Mouse (Mus musculus): ENCODE data around the gene Trpm3.

Trpm3 gene

DNA sequence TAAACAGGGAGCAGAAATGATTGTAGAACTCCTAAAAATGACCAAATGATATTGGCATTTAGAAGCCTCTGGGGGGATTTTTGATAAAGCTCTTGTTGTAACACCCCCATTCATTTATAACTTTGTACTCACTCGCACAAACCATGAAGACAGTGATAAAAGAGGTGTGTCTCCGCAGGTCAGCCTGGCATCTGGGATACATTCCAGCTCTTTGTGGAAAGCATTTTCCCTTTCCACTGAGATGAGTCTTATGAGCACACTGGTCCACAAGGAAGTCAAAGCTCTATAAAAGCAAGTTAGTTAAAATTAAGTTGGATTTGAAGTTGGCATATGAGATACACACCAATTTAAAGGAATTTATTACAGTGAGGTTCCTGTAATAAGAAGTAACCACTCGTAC lies 600.4 kb downstream of the Trpm3 start:
- DNase-seq (ENCODE audit: low spot score in 2 of 2): no peak

DNA sequence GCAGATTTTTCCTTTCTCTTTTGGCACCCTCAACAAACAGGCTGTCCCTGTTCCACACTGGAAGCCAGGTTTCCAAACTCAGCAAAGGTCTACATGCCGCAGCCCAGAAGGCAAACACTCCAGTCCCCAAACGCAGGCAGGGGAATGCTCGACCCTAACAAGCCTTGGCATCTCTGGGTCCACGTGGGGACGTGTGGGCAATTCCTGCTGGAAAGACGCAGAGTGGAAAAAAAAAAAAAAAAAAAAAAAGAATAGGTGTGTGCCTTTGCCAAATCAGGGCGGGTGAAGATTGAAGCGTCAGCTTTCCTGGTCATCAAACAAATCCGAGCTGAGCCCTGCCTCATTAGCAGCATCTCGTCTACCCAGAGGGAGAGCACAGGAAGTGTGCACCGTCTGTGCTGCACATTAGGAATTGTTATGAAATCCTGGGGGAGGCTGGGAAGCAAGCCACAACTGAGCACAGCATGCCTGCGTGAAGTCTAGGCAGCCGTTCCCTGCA lies 614.5 kb downstream of the Trpm3 start:
- peak; percentile 51 to 56 for DNase-seq (ENCODE audit: low spot score in 2 of 2)

DNA sequence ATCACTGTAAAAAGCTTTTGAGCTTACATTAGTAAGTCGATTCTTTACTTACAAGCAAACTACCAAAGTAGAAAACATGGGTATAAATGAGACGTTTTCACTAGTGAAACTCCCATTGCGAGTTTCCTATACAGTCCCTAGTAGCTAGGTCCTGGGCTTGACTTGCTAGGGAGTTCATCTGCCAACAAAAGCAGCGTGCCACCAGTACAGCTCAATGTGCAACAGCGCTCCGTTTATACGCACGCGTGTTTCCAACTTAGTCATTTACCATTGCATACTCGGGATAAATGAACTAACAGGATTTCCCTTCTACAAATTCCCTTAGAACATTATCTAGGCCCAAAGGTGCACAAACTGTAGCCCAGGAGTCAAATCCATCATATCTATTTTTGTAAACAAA lies 615.2 kb downstream of the Trpm3 start:
- DNase-seq (ENCODE audit: low spot score in 2 of 2): peak in 1 of 2 experiments; percentile 26

DNA sequence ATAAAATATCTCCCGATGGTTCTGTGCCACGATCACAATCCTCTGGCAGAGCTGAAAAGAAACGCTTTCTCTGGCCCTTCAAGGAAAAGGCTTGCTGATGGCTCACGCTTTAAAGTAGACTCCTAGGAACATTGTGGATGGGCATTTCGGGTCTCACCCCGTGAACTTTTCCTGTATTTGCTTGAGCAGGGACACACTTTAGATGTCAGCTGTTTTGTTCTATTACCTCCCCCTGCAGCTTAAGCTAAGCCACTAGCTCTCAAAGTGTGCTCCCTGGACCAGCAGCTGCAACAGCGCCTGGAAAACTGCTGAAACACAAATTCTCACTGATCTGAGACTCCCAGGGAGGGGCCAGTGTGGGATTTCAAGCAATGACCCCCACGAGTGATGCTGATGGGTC lies 615.7 kb downstream of the Trpm3 start:
- no peak for DNase-seq (ENCODE audit: low spot score in 2 of 2)

DNA sequence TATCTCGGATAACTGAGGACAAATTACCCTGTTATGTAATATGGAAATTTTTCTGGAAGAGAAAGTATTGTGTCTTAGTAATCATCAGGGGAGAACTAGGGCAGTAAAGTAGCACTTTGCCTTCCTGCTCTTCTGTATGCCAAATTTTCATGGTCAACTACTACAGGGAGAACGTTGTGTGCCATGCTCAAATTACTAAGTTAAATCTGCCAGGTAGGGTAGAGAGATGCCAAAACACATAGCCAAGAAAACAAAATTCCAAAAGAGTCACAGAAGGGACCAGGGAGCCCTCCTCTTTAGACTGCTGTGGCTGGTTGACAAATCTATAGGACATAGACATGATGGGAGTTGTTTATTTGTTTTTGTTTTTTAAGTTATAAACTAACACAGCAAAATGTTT lies 619.6 kb downstream of the Trpm3 start:
- DNase-seq (ENCODE audit: low spot score in 2 of 2): no peak

DNA sequence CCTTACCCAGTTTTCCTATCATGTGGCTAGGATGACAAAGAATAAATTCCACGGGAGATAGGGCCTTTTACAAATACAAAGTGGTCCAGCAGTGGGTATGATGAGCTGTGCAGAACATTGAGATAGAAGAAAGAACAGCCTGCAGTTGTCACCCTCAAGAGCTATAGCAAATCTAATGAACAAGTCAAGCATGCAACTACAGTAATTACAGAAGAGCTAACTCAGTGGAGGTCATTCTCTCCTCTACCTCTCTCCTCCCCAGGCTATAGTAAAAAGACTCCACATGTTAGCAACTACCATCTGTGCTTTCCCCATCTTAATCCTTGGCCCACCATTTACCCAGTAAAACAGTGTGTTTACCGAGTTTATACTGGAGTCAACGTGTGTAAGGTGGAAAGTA lies 629.4 kb downstream of the Trpm3 start:
- no peak for DNase-seq (ENCODE audit: low spot score in 2 of 2)

DNA sequence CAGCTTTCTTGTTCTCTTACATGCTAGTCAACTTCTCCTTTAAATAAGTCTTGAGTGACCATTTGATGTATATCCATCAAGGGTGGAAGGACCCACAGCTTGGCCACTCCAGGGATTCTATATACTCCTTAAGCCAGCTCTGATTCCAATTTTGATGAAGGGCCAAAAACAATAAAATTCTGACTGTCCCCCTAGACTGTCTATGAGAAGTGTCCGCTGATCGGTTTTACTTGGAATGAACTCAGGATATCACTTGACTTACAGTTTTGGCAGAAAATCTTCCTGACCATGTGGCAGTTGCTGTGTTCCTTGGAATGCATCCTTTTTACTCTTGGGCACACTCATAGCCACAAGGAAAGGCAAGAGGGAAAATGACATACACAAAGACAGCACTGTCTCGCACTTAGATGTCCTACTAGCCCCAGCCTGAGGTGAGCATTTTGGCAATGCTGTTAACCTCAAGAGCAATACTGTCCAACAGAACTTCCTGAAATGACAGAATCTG lies 636.4 kb downstream of the Trpm3 start:
- no peak for DNase-seq (ENCODE audit: low spot score in 2 of 2)

DNA sequence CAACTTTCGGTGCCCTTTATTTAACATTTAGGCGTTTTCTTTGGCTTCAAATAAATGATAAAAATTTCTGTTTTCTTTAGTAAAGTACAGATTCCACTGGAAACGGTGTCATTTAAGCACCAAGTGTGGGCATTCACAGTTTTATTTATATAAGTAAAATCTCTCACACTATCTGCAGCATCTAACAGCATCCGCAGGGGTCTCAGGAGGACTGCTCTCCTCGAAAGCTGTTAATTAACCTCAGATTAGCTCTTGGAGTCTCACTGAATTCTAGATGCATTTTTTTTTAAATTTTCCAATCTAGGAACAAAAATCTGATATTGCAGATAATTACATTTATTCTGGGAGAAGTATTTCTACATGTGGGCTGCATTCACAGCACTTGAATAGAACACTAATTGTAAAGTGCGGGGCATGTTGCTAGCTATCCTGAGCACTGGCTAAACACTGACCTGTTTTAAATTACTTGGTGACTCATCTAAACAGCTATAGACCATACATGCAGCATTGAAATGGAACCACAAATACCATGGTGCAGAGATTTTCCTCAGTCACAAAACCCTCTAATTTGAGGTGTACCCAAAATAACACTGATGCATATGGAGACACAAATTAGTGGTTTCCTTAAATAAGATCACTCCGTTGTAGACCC lies 641.5 kb downstream of the Trpm3 start:
- peak in 1 of 2 experiments; percentile 26 for DNase-seq (ENCODE audit: low spot score in 2 of 2)

DNA sequence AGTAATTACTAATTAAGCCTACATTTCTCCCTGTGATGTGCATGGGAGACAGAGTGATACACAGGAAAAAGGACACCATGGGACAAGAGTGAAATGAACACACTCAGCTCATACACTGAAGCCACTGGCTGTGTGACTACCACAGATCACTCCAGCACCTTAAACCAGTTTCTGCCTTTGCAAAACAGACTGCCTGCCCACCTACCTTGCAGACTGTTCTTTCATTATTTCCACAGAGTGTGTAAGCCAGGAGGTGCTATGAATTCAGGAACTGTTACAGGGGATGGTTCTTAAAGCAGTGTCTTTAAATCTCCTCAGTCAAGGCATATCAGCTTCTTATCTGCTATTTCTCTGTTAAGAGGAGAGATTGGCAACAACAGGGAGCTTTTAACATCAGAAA lies 642.7 kb downstream of the Trpm3 start:
- peak in 1 of 2 experiments; percentile 15 for DNase-seq (ENCODE audit: low spot score in 2 of 2)

DNA sequence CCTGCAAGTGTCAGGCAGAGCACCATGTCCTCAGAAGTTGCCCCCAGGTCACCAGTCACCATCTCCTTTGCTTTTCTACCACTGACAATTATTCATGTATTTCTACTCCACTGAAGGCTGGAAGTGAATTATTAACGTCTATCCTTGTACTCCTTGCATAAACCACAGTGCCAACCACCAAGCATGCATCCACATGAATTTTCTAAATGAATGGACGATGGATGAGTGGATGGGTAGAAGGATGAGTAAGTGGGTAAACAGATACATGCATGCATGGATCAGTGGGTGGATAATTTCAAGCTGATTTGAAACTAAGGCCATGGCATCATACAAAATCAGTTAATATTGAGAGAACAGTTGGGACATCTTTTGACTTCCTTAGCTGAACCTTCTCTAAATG lies 644.9 kb downstream of the Trpm3 start:
- no peak for DNase-seq (ENCODE audit: low spot score in 2 of 2)

DNA sequence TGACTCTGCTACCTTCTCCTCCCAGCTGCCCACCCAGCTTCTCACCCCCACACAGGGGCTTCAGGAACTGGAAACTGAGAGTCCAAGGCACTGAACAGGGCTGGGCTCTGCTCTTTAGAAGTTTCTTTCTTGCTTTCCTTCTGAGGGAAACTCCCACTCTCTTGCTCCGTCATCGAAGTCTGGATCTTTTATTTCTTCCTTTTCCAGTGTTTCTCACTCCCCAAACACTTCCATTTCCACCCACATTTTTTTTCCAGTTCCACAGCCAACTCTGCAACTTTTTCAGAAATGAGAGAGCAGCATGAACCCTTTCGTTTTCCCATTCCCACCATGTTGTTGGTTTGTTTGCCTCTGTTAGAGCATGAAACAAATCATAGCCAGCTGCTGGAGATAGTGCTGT lies 650.9 kb downstream of the Trpm3 start:
- DNase-seq (ENCODE audit: low spot score in 2 of 2): no peak

DNA sequence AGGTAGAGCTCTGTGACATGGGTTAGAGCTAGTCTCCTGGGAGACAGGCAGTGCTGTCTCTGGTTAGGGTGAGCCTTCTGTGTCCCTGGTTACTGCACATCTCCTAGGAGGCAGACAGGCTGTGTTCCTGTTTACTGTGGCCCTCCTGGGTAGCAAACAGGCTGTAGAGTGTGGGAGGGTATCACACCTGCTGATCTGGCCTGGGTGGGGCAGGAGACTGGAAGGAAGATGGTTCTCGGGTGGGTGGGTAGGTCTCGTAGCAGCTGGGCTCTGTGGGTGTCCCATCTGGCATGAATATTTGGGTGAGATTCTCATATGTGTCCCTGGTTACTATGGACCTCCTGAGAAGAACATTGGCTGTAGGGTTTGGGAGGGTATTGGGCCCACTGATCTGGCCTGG lies 658.1 kb downstream of the Trpm3 start:
- DNase-seq (ENCODE audit: low spot score in 2 of 2): no peak

DNA sequence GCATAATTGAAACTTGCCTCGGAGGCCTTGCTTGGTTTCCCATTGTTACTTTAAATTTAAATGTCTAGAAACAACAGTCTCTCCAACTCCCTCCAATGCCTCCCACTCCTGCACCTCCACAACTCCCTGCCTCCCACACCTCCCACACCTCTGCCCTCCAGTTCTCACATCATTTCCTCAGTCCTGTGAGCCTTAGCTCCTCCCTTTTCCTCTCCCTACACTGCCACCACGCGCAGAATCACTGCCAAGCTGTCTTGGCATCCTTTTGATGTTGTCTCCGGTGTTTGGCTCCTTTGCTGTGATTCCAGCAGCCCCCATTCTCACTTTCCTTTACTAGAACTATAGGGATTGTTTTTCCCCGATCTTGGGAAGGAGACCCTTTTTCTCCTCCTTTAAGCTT lies 661.6 kb downstream of the Trpm3 start:
- no peak for DNase-seq (ENCODE audit: low spot score in 2 of 2)

DNA sequence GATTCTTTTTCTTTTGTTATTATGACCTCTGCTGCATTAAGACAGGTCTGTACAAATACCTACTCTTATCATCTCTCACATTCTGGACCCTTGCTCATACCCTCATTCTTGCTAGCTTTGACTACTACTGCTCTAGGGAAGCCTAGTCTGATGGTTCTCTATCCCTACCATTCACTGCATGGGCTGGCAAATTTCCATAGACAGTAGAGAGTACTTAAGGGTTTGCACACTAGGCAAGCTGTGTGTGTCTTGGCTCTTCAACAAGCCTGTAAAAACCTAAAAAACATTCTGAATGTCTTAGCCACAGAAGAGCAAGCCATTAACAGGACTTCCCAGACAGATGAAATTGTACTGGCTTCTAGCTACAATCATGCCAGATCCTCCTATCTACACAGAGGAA lies 664.5 kb downstream of the Trpm3 start:
- DNase-seq (ENCODE audit: low spot score in 2 of 2): no peak

DNA sequence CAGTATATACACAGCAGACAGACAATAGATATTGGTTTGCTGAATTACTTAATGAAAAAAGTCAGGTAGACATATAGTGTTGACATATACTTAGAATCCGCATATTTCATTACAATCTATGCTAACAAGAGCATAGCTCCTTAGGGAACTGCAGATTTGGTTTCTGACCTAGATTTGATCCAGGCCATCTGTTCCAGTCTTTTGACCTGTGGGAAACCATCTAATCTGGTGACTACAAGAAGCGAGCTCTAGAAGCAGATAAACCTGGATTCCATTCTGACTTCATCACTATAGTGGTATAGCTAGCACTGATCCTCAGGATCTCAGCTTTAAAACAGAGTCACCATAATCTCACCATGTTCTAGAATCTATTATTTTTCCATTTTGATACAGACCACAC lies 665.5 kb downstream of the Trpm3 start:
- DNase-seq (ENCODE audit: low spot score in 2 of 2): no peak

DNA sequence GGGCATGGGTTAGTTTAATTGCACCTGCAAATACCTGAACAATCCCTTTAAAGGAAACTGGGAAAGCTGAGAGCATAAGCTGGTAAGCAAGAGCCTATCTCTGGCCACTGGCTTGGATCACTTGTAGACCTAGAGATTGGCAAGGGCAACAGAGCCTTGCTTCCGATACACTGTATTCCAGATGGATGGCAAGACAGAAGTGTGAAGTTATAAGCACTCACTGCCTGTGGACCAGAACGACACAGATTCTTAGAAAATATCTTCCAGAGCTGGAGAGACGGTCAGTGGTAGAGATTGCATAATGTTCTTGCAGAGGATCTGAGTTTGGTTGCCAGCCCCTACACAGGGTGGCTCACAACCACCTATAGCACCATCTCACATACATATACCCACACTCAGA lies 671.4 kb downstream of the Trpm3 start:
- DNase-seq (ENCODE audit: low spot score in 2 of 2): peak in 1 of 2 experiments; percentile 22

DNA sequence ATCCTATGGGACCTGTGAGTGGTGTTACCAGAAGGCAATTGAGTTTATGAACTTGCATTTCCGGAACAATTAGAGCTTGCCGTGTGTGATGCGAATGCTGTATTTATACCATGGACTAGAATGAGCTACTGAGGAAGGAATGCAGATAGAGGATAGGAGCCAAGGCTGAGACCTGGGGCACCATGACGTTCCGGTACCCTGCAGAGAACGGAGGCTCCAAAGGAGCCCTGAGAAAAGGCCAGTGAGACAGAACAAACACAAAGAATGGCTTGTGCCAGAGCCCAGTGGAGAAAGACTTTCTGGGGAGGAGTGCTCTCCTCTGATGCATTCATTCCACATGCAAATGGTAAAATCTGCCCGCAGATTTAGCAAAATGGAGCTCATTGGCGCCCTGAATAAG lies 682.9 kb downstream of the Trpm3 start:
- DNase-seq (ENCODE audit: low spot score in 2 of 2): no peak

DNA sequence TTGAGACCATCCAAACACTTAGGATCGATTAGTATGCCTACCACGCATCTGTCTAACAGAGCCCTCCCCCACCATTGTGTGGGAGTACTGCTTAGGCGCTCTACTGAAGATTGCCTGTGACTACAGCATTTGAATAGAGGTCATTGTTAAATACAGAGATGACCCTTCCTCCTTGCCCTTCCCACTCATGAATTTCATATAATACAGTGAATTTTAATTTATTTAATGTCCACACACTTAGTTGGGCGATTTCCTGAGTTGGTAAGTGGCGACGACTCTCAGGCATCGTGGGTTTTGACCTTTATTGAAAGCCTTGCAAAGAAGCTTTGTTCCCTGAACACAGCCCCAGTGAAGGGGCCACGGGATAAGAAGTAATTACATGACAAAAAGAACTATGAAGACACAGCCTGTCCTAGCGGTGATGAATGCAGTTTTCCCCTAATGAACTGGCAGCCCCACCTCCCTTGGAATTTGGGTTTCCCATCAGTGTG lies 684.7 kb downstream of the Trpm3 start:
- DNase-seq (ENCODE audit: low spot score in 2 of 2): no peak

DNA sequence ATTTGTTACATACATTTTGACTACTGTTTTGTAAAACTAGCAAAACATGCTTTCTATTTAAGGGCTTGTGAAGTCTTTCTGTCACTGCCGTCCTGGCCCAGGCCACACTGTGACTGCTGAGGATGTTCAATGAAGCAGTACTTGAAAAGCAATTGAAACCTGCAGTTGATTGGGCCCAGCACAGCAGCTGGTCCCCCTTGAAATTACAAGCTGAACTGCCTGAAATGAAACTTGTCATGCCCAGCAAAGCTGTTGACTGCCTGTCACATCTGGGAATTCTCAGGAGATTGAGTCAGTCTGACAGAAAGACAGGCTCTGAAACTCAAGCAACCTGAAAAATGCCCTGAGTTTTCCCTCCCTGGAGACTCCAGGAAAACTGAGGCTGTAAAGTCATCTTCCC lies 687.0 kb downstream of the Trpm3 start:
- no peak for DNase-seq (ENCODE audit: low spot score in 2 of 2)

DNA sequence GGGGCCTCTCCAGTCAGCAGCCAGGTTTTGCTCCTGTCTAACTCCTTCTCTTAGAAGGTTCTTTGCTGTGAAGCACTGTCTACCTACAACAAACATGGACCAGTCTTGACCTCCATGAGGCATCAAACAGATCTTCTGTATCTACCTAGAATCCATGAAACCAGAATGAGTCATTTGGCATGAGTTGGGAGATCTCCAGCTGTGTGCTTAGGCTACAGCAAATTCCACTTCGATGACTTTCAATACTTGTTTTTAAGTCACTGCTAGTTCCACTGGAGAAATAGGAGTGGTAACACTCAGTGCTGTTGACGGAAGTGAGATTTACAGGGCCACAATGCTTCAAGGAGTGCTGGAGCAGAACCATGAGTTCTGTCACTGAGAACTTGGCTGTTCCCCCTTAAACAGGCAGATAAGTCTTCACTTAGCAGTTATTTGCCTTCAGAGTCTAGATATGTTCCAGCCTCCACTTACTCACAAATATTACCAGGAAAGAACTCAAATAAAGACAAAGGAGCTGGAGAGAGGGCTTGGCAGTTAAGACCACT lies 689.4 kb downstream of the Trpm3 start:
- DNase-seq (ENCODE audit: low spot score in 2 of 2): no peak

DNA sequence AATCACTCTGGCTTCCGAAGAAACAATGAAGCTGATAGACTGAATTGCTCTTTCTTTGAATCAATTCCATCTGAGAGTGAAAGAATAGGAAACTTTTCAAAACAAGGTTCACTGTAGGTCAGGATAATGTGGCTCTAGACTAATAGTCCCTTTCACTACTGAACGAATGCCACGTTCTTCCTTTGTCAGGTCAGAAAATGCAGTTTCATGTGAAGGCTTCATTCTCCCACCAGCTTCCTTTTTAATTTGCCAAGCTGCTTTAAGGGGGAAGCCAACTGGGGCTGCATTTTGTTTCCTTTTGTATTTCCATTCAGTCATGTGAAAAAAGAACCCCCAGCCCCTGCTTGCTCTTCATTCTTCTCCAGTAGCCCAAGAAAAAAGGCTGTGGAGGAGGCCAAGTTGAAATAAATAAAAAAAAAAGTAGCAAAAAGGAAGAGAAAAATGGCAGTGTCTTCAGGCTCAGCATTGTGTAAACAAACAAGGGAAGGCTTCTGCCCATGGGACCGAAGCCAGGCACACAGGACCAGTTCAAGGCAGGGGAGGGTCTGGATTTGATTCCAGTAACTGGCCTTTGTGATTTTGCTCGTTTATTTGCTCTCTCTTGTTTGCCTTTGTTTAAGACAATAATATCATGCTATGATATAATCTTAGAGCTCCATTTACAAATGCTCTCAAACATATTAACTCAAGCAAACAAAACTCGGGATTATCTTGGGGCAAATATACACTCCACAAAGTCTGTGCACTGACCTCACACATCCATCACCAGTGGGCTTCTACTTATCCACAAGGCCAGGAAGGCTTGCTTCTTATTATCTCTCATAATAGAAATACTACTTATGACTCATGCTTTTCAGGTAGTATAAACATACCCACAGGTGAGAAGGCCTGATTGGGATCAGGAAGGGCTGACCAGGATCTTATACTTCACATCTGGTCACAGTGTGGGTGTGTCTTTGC lies 702.5 kb downstream of the Trpm3 start:
- DNase-seq (ENCODE audit: low spot score in 2 of 2): no peak

DNA sequence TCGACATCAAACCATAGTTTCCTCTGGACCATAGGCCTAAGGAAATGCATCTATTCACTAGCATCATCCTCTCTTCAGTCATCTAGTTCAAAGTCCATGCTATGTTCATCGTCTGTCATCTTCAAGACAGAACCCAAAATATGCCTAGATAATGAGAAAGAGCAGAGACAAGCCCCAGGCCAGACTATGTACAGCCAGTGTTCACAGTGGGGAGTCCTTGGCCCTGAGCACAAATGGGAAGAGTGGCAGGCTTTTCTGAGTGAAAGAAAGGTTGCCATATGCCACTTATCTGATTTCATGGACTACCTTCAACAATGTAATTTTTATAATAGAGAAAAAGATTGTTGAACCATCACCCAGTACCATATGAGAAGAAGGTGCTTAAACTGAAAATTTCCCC lies 703.9 kb downstream of the Trpm3 start:
- DNase-seq (ENCODE audit: low spot score in 2 of 2): no peak
